Mouse (Mus musculus): ENCODE results near the gene Foxn3.

- no peak for TF ChIP-seq CTCF (IDR thresholded peaks at IDR 0.05; ENCODE audit: low read depth, low read length)
- TF ChIP-seq POLR2A (IDR thresholded peaks at IDR 0.05; ENCODE audit: extremely low read depth, insufficient read depth, low read length), result no peak
These were observed 214.3 kb downstream of the Foxn3 start for GRCm38 (mm10) chr12:99348940-99349649.

All from liver, adult 2 months (tissue).